Mouse (Mus musculus) monocyte, adult 2 months (primary cell): ENCODE data around the gene Olfr1281.
"Not testable (repeated sequence)": the region's sequence is repeated elsewhere in the genome, so short reads cannot be mapped to it uniquely, and the experiment has no call there.

Source experiments
- DNase-seq, 2 experiments: peaks; one replicate each; pipeline ENCODE4 v3.0.0; 2022; ENCODE audit warnings: low spot score in 2 of 2, low read depth in 1 of 2

Olfr1281 gene

DNA sequence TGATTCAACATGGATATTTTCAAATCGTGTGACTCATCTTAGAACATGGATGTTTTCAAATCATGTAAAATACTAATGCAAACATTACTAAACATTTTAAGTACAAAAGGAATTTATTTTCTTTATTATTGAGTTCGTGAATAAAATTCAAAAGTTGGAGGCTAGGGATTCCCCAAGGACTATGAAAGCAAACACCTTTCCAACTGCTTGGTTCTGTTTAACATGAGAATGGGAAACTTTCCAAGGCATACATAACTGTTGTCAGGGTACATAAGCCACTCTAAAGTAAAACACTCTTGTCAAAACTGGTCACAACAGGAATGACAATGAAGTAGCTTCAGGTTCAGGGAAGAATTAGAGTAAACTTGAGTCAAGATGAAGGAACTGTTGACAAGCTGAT is at the start of gene Olfr1281:
Gene Olfr1281 (plus strand): TSS at position 301 of the 400 bp plus-strand sequence.
- DNase-seq, result no peak

DNA sequence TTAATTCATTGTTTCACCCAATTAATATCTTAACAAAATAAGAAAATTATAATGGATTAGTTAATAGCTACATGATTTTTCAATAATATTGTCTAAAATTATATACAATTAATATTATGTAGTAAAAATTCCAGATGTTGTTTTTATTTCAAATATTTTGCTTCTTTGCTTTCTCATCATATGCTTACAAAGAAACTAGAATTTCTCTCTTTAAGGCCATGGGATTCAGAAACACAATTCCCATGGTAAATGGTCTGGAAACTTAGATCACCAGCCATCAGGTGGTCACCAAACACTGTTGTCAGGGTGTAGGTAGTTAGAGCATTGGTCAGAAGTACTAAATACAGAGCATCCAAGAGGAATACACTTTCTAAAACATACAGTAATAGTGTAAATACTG is 36.5 kb upstream of the Olfr1281 start, which contains the start of gene Olfr1278:
Gene Olfr1278 (plus strand): TSS at position 301 of the 400 bp plus-strand sequence.
- no peak for DNase-seq

DNA sequence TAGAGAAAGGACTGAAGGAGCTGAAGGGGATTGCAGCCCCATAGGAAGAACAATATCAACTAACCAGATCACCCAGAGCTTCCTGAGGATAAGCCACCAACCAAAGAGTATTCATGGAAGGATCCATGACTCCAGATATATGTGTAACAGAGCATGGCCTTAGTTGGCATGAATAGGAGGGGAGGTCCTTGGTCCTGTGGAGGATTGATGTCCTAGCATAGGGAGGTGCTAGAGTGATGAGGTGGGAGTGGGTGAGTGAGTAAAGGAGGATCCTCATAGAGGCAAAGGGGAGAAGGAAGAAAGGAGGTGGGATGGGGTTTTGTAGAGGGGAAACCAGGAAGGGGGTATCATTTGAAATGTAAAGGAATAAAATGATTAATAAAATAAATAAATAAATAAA is 27.8 kb upstream of the Olfr1281 start:
- no peak for DNase-seq

DNA sequence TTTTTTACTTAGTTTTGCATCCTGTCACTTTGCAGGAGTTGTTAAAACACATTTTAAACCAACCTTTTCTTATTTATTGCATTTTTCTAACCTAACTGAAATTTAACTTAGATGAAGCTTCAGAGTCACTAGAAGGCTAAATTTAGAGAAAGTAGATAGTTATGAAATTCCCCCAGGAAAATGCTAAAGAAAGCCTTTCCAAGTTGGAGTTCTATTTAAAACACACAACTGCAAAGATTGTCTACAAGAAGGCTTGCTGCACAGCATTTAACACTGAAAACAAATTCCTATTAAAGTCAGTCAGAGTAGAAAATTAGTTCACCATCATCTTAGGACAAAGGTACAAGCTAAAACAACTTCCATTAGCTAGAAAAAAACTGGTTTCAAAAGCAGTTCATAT is 25.9 kb upstream of the Olfr1281 start, which contains the start of gene Olfr1279:
Gene Olfr1279 (plus strand): TSS at position 262 of the 400 bp plus-strand sequence.
- DNase-seq, result no peak

DNA sequence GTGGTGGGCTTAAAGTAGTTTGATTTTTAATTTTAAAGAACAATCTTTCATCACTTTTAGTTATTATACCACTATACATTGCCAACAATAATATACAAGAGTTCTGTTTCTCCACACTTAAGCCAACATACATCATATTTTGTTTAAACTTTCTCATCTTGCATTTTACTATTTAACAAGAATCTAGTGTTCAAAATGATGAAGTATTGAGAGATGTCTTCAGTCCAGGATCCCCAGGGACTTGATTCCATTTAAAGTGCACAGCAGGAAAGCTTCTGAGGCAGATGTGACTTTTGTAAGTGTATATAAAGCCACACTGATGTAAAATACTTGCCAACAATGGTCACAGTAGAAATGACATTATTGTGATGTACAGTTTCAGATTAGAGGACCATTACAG is 12.6 kb upstream of the Olfr1281 start, which contains the start of gene Olfr1280:
Gene Olfr1280 (plus strand): TSS at position 301 of the 400 bp plus-strand sequence.
- no peak for DNase-seq

DNA sequence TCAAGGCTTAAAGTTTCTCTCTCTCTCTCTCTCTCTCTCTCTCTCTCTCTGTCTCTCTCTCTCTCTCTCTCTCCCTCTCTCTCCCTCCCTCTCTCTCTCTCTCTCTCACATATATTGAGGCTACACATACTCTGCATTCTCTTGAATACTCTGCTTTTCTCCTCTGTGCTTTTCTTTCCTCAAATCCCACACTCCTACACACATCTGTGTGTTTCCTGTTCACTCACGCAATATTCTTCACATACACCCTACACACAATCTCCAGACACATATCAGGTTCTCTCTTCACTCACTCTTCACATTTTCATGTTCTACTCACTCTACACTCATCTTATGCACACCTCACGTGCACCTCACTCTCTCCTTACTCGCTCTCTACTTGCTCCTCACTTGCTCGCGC is 7.4 kb downstream of the Olfr1281 start:
- not testable (repeated sequence) for DNase-seq

DNA sequence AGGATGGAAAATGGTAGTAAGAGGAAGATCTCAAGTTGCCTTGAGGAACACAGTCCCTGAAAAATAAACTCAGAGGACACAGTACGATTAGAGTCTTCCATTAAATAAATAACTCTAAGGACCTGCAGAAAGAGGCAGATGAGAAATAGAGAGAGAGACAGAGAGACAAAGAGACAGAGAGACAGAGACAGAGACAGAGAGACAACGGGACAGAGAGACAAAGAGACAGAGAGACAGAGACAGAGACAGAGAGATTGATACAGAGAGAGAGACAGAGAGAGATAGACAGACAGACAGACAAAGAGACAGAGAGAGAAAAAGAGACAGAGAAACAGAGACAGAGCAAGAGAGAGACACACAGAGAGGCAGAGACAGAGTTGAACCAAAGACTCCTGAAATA is 9.7 kb downstream of the Olfr1281 start, which contains the start of gene Olfr1282:
Gene Olfr1282 (minus strand): TSS at position 101 of the 400 bp plus-strand sequence.
- DNase-seq, result no peak

DNA sequence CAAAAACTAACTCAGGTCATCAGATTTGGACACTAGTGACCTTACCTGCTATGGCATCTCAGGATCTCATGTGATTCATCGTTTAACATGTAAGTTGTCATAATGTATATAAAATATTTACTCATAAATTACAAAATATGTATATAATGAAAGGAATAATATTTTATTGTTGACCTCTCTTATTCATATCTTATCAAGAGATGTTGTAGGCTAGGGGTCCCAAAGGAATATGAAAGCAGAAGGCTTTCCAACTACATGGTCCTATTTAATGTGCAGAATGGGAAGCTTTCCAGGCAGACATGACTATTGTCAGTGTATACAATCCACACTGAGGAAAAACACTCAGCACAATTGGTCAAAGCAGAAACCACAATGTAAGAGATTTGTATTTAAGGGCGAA is 40.2 kb downstream of the Olfr1281 start, which contains the start of gene Olfr1283:
Gene Olfr1283 (plus strand): TSS at position 301 of the 400 bp plus-strand sequence.
- DNase-seq, result no peak

DNA sequence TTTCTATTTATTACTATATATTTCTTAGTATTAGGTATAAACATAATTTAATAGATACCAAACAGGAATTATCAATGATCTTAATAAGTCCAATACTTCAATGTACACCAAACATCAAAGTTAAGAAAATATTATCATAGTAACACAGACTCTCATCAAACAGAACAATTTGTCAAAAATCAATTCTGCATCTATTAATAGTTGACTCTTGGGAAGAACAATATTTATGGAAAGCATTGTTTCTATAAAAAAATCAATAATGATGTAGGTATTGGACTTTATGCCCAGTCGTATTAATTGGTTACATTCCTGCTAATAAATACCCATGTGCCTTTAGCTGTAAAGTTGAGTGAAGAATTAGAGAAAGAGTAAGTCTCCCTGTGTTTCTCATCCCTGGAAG is 48.9 kb downstream of the Olfr1281 start, which contains the start of gene Olfr1284:
Gene Olfr1284 (plus strand): TSS at position 301 of the 400 bp plus-strand sequence.
- no peak for DNase-seq
